Mouse (Mus musculus) cortical plate, adult 2 months (tissue): ENCODE results near the gene Map2k3.

Source experiments
- CTCF ChIP-seq: fragments of 200-500 bp; IDR thresholded peaks from 2 replicates; pipeline ENCODE4 v1.5.1; 2011; ENCODE audit warnings: mild to moderate bottlenecking, control low read depth, low read length; ENCODE audit not compliant: insufficient read depth; ENCODE audit errors: extremely low read depth
- POLR2A ChIP-seq: fragments of 200-500 bp; IDR thresholded peaks from 2 replicates; pipeline ENCODE4 v1.6.1; 2011; ENCODE audit warnings: mild to moderate bottlenecking, low read length, control low read depth; ENCODE audit not compliant: insufficient read depth; ENCODE audit errors: extremely low read depth

DNA sequence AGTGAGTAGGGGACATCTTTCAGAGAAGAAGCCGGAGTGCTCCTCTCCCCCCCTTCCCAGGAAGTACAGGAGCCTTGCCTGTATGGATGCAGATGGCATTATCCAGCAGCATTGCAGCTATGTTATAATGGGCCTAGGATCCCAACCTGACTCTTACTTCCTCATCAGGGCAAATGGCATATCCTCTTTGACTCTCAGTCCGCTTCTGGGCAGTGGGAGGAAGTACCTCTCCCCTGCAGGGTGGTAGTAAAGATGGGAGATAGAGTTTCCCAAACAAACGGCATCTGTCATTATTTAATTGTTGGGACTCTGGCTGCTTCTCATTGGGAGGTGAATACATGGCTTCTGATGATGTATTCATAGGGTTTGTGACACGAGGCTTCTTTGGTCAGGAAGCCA, 4.1 kb downstream of the Map2k3 start:
- TF ChIP-seq CTCF (no peak), POLR2A (no peak)
